Mouse (Mus musculus): ENCODE results near the gene Zbtb49. TPM values are rescaled to one million over a fixed set of nuclear protein-coding genes. Genes with fewer than 3 reads are reported as not detected.

Zbtb49 gene
- 1 to 10 TPM; 7.1 to 8.8 TPM for total RNA-seq (2021)
- 11.1 and 11.4 TPM in 2 replicates for polyA plus RNA-seq (2012; rRNA removed)
- long read RNA-seq, partial matches to known transcripts: 0 of 2 reads
- long read RNA-seq, other reads (novel, unspliced or antisense): 0 of 2 reads

DNA sequence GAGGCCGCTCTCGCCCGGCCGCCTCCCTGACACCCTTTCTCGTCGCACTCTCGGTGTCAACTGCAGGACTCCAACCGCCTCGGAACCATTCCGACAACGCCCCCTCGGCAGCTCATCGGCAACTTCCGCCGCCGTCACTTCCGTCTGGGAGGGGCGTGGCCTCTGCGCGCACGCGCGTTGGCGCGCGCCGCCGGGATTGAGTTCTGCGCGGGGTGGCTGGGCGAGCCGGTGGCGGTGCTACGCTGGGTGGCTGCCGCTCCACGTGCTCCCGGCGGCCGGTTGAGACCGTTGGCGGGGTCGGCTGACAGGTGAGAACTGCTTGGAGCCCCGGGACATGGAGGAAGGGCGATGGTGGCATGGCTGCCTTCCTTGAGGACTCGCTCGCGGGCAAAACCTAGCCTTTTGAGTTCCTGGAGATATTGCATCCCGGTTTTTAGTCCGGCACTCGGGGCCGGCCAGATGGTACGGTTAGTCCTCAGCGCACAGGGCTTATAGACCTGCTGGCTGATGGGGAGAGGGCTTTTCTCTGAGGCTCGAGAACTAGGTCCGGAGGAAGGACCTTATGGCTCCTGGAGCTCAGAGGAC is at the start of gene Zbtb49, which contains the start of gene Lyar:
Gene Zbtb49 (minus strand): TSS at position 130 of the 585 bp plus-strand sequence.
Gene Lyar (plus strand): TSS at position 143 of the 585 bp plus-strand sequence.
- DNase-seq: peak; percentile 96

DNA sequence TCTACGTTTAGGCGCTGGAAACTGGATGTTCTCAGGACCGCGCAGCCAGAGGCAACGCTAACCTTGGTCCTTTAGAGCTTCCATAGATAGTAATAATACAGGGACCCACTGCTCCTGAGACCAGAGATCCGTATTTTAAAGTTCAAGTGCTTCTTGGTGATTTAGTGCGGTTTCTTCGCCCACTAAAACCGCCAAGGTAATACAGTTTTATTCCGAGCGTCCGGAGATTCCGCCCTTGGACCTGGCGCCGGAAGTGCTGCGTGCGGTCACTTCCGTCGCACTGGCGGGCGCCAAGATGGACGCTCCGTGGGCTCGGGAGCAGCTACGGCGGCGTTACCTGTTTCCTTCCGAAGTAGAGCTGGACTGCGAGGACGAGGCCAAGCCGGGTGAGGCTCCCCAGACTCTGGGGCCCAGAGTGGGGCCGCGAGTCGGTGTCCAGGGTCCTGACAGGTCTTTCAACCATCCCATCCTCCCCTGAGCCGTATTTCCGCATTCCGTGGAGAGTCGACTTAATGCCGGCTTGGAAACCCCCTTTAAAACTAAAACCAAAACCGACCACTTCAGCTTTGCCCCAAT is 39.9 kb upstream of the Zbtb49 start, which contains the start of gene Tmem128:
Gene Tmem128 (plus strand): TSS at position 79 of the 576 bp plus-strand sequence.
- DNase-seq: peak; percentile 81

DNA sequence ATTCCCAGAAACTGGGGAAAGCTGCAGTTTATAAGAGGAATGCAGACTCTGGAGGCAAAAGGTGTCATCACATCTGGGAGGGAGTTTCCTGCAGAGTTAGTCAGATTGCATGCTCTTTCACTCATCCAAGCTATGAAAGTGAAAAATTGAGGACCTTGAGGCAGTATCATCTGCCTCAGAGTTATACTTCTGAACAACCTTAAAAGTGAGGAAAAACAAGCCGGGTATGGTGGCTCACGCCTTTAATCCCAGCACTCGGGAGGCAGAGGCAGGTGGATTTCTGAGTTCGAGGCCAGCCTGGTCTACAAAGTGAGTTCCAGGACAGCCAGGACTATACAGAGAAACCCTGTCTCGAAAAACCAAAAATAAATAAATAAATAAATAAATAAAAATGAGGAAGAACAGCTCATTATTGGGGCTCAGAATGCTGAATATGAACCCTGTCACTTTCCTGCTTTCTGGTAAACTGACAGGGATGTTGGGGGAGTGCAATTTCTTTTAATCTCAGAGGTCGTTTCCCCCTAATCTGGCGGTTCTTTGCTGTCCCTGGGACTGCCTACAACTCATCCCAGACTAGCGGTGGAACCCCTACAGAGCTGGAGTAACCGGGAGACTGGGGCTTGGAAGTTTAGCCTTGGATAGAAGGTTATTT is 39.3 kb upstream of the Zbtb49 start:
- no peak for DNase-seq

DNA sequence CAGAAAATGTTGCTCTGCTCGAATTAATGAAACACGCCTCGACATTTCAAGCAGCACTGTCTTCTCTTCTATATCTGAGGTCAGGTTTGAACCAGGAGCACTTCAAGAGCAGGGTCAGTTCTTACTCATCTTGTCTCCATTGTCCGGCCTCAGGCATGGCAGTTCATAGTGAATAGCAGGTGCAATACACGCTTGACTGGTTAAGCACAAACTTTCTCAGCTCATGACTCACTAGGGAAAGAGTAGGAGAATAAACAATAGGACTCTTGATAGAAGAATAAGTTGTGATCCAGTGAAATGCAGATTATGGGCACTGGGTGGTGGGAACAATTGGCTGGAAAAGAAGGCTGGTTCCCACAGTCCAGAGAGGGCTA is 38.5 kb upstream of the Zbtb49 start:
- DNase-seq: no peak

DNA sequence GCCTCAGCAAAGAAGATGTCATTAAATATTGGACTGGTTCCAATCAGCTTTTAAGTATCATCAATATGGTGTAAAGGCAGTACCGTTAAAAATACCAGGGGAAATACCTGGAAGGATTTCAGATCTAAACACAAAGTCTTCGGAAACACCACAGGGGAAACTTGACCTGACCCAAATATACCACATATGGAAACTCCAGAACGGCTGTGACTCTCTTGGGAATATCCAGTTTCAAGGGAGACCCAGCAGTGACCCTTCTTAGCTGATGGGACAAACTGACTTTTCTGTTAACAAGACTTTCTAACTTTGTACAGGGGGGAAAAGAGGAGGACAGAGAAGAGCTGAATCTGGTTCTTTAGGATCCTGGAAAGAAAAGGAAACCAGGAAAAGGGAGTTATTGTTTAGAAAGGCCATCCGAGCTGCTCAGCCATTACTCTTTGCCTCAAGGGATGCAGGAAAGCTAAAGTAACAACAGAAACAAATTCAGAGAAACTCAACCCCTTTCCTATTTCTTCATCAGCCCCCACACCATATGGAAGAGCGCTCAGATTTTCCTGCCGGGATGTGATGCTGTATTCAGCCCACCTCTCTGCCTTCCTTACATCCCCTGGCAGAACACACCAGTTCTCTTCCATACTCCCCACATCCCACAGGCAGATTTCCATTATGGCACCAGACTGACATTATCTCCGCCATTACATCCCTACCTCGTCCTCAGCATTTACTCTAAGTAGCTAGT is 37.9 kb upstream of the Zbtb49 start:
- DNase-seq: no peak

GRCm38 (mm10) chr5:38256551-38256950 is 36.3 kb upstream of the Zbtb49 start:
- no peak for DNase-seq

DNA sequence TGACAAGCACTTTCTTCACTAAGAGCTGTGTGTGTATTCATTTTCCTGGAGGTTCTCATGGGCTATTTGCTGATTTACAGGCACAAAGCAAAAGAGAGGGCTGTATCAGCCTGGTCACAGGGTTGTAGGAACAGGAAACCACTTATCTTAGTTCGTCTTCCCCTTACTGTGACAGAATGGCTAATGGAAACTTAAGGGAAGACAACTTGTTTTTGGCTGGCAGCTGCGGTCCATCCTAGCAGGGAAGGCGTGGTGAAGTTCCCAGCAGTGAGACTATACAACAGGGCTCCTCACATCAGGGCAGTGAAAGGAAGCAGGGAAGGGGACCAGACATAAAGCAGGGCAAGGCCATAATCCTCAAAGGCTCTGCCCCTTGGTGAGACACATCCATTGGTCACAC is 35.4 kb upstream of the Zbtb49 start:
- no peak for DNase-seq

DNA sequence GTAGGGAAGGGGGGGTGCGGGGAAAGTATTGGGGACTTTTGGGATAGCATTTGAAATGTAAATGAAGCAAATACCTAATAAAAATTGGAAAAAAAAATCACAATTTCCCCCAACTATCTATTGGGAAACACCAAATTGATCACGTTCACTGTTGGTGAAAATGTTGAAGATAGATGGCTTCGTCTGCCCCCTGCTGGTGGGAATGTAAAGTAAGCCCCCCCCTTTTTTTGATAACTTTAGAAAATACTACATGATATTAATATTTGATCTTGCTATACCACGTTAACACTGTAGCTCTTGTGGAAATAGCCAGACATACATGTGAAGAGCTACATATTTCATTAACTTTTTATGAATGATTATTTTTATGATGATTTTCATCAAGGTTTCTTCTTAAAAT is 34.9 kb upstream of the Zbtb49 start:
- DNase-seq: no peak

- no peak for DNase-seq
Measured at GRCm38 (mm10) chr5:38241966-38242365, 21.7 kb upstream of the Zbtb49 start.

- no peak for DNase-seq
Measured at GRCm38 (mm10) chr5:38241473-38241834, 21.2 kb upstream of the Zbtb49 start.

DNA sequence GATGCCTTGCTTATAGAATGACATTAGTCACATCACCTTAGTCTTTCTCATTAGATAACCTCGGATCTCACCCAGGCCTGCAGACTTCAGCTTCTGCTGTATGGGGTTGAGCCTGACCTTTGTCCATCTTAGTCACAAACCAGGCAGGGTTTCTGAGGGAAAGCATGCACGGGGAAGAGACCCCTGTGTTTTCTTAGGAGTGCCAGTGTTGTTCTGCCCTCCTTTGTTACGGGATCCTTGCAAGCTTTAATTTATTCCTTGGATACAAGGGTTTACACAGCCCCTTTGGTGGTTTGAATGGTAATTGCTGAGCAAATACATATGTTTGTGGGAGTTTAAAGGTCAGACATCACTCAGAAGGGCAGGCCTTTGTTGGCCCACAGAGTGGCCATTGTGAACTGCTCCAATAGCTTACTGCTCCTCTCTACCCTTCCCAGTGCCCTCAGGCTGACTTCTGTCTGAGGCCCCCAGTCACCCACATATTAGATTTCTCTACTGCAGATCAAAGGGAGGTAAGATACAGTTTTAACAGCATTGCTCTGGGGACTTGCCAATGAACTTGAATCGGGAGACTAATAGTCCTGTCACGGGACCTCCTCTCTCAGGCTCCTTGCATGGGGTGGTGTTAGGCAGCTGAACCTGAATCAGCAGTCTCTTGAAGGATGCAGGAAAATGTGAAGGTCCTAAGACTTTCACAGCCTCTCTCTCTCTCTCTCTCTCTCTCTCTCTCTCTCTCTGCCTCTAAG is 20.6 kb upstream of the Zbtb49 start:
- DNase-seq: no peak

GRCm38 (mm10) chr5:38236627-38237026 is 16.4 kb upstream of the Zbtb49 start:
- DNase-seq: no peak

- DNase-seq: peak; percentile 38
Measured at GRCm38 (mm10) chr5:38235422-38235821, 15.2 kb upstream of the Zbtb49 start.

DNA sequence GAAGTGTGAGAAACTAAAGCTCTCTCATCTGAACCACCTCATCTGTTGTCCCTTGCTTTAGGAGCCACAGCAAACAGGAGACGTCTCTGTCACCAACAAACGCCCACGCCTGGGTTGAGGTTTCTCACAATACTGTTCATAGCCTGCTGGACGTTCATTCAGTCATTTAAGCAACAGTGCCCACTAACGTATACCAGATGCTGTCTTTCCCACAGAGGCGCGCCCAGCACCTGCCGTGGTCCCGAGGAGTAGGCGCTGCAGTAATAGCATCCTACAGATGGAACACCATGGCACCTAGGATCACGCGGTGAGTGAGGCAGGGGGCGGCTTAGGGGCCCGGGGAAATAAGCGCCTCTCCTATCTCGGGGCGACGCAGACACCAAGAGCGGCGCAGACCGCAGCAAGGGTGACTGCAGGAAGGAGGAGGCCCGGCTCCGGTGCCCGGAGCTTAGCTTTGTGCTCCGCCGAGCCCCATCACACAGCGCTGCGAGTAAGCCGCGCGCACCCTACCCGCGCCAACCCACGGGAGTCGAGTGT is 418 bp downstream of the Zbtb49 start:
- DNase-seq: no peak

- no peak for DNase-seq
Measured at GRCm38 (mm10) chr5:38213009-38213408, 7.2 kb downstream of the Zbtb49 start.

GRCm38 (mm10) chr5:38211691-38212090 is 8.6 kb downstream of the Zbtb49 start:
- no peak for DNase-seq

DNA sequence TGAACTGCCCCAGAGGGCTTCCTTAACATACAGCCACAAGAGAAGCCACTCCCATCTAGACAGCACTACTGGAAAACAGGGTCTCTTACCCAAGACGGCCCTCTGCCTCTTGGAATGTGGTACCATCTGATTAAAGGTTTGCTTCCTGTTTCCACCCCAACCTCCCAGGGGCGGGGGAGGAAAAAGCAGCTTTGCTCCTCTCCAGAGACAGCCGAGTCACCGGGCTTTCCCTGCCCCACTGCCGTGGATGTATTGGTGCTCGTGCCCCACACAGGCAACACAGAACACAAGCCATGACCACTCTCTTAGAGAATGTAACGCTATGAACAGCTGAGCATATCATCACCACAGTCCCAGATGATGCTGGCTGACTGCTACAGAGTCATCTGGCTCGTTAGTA is 11.3 kb downstream of the Zbtb49 start:
- DNase-seq: no peak

GRCm38 (mm10) chr5:38205303-38205726 is 14.9 kb downstream of the Zbtb49 start:
- DNase-seq: no peak

DNA sequence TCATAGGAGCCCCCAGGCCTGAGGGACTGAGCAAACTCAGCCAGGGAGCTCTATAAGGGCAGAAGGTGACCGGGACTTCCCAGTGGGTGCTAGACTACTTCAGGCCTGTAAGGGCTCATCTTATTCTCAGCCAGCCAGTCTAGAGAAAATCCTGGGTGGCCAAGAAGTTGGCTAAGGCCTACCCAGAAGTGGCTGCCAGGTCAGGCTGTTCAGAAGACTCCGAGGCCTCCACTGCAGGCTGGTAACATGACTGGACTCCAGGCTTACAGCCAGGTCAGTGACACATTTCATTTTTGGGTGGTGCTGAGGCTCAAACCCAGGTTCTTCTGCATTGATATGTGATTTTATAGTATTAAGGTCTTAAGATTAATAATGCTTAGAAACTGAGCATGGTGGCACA is 20.6 kb downstream of the Zbtb49 start:
- peak; percentile 58 for DNase-seq

- peak; percentile 87 for DNase-seq
Measured at GRCm38 (mm10) chr5:38197482-38197823, 22.8 kb downstream of the Zbtb49 start.

GRCm38 (mm10) chr5:38196821-38197481 is 23.3 kb downstream of the Zbtb49 start:
- peak; percentile 60 for DNase-seq
